Mouse (Mus musculus): Measurements from ENCODE around the gene Atp5s.

GRCm38 (mm10) chr12:69682788-69683419 is 41.8 kb upstream of the Atp5s start:
- no peak for TF ChIP-seq CTCF (IDR thresholded peaks at IDR 0.05; ENCODE audit: extremely low read depth, insufficient read depth, low read length)
- TF ChIP-seq POLR2A (IDR thresholded peaks at IDR 0.05; ENCODE audit: extremely low read depth, insufficient read depth, low read length), result no peak
